ENCODE assay signal across 21 mouse cellular contexts in genomic region chr13:36592291-36592690, GRCm38 (mm10).
DNase-seq lines count a peak whose midpoint lies in the region; ATAC-seq and TF ChIP-seq lines count a peak whose summit lies in the region.
"Had no signal": no experiment of that assay in that cellular context is flagged by ENCODE, and none has a peak within 500 bp of the region (broad histone marks: within the 10 kb centered on the region; RNA-seq: fewer than 3 reads in every experiment).

No protein-coding gene starts in this region.

- H3K27ac ChIP-seq in hindbrain, postnatal 0 days = no peak overlapping the region
- H3K27ac ChIP-seq in hindbrain, embryonic 13.5 days = no peak overlapping the region
- H3K27ac ChIP-seq in layer of hippocampus, adult 2 months = 0 out of 2 replicates have a peak overlapping the region, but pooled peaks have one; percentile 29

- DNase-seq in cerebellum, postnatal 10 days = peak; percentile 46 to 57
- no peak for DNase-seq in cerebellum, postnatal 36 days
- DNase-seq in hindbrain, postnatal 0 days (ENCODE audit: low spot score) = peak; percentile 23
- no peak for DNase-seq in layer of hippocampus, adult 2 months (ENCODE audit: low spot score in 2 of 2)
- no peak for DNase-seq in layer of hippocampus, adult 11-12 months (ENCODE audit: low spot score)
- DNase-seq: adrenal gland, adult 2 months; adrenal gland, adult 8-10 months; adrenal gland, postnatal 10 days; adrenal gland, postnatal 14 days; adrenal gland, postnatal 25 days; adrenal gland, postnatal 36 days; B cell, adult 2 months; cerebellum, adult 11 months; cerebellum, adult 11-12 months; cerebellum, adult 18-20 months had no signal

- no peaks in the 10 kb centered on the region for H3K36me3 ChIP-seq in hindbrain, postnatal 0 days (ENCODE audit: insufficient read depth, low read length)
- H3K36me3 ChIP-seq in hindbrain, embryonic 13.5 days = no peaks in the 10 kb centered on the region
- H3K36me3 ChIP-seq: G1E had no signal

- TF ChIP-seq CTCF in hindbrain, postnatal 0 days (IDR thresholded peaks at IDR 0.05; ENCODE audit: low read depth) = no peak
- TF ChIP-seq CTCF in layer of hippocampus, adult 2 months (conservative IDR thresholded peaks at IDR 0.05) = no peak

- H3K9me3 ChIP-seq in hindbrain, postnatal 0 days (ENCODE audit: low read length) = no peaks in the 10 kb centered on the region
- H3K9me3 ChIP-seq in hindbrain, embryonic 13.5 days = 0 out of 2 replicates have a peak, but pooled peaks cover 5% of the 10 kb centered on the region
- H3K9me3 ChIP-seq: G1E had no signal

- WGBS in hindbrain, postnatal 0 days = 38% methylated on average over 2 of the region's 2 CpGs
- WGBS in hindbrain, embryonic 13.5 days = 53% methylated on average over 2 of the region's 2 CpGs

- no peak overlapping the region for H3K4me3 ChIP-seq in hindbrain, postnatal 0 days (ENCODE audit: low read length)
- H3K4me3 ChIP-seq in hindbrain, embryonic 13.5 days = no peak overlapping the region
- no peak overlapping the region for H3K4me3 ChIP-seq in layer of hippocampus, adult 2 months

- H3K4me2 ChIP-seq in hindbrain, postnatal 0 days (ENCODE audit: low read depth, low read length) = no peak overlapping the region
- no peak overlapping the region for H3K4me2 ChIP-seq in hindbrain, embryonic 13.5 days

- 0 out of 2 replicates have a peak, but pooled peaks have one; percentile 45 for ATAC-seq in hindbrain, postnatal 0 days
- ATAC-seq in hindbrain, embryonic 13.5 days (ENCODE audit: low FRiP score) = no peak
- ATAC-seq: activated CD4-positive, CD25-positive, alpha-beta regulatory T cell, adult 4 months; CD4-positive, CD25-positive, alpha-beta regulatory T cell, adult 4 months; Patski had no signal

- no peaks in the 10 kb centered on the region for H3K4me1 ChIP-seq in hindbrain, postnatal 0 days (ENCODE audit: insufficient read depth, low read length)
- H3K4me1 ChIP-seq in hindbrain, embryonic 13.5 days (replicated peaks) = no peaks in the 10 kb centered on the region

- H3K27me3 ChIP-seq in hindbrain, postnatal 0 days (ENCODE audit: insufficient read depth, low read length) = no peaks in the 10 kb centered on the region
- H3K27me3 ChIP-seq in hindbrain, embryonic 13.5 days = no peaks in the 10 kb centered on the region
- H3K27me3 ChIP-seq: CH12.LX, Patski had no signal

- no peak overlapping the region for H3K9ac ChIP-seq in hindbrain, postnatal 0 days (replicated peaks; ENCODE audit: low read length)
- H3K9ac ChIP-seq in hindbrain, embryonic 13.5 days = no peak overlapping the region

Comparison
In these comparisons a context has a peak if more than half of its experiments do, and no peak if none do; other contexts are left out.
1. DNase-seq: peak in cerebellum, postnatal 10 days (2 of 2) and hindbrain, postnatal 0 days (single experiment); none in cerebellum, postnatal 36 days (0 of 2), layer of hippocampus, adult 2 months (0 of 2) and layer of hippocampus, adult 11-12 months (single experiment).